Mouse (Mus musculus) G1E (cell line): ENCODE data around the gene Grik3.

Experiments
- CTCF ChIP-seq: IDR thresholded peaks from 2 replicates; pipeline ENCODE4 v1.5.1; 2012; ENCODE audit warnings: low read depth, low read length, inconsistent platforms, mixed read lengths
- GATA1 ChIP-seq: IDR thresholded peaks from 2 replicates; pipeline ENCODE4 v1.6.1; 2012; ENCODE audit warnings: borderline replicate concordance, low read length, inconsistent platforms, mixed read lengths
- TAL1 ChIP-seq: conservative IDR thresholded peaks from 2 replicates; pipeline ENCODE4 v1.6.1; 2012; ENCODE audit warnings: low read depth, low read length, inconsistent platforms, mixed read lengths

DNA sequence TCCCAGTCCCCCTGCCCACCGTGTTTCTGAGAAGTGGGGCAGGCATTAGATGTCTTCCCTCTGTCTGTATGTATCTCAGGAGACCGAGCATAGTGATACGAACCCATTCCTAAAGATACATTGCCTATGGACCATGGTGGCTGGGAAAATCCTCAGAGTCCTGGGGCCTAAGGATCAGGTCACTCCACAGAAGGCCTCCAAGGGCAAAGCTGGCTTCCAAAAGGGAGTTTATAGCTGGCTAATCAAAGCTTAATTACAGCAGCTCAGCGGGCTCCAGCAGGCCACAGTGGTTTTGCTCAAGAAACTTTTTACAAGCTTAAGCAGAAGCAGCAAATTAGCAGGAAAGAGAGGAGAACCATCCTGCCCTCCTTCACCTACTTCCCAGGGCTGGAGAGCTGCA, 237.1 kb downstream of the Grik3 start:
- TF ChIP-seq CTCF (no peak), TAL1 (no peak), GATA1 (no peak)
